Mouse (Mus musculus) midbrain, postnatal 0 days (tissue): ENCODE data around the gene Fgd1. TPM values are rescaled to one million over a fixed set of nuclear protein-coding genes. Genes with fewer than 3 reads are reported as not detected.

Source experiments
- ATAC-seq: fragments of 200-750 bp; cut with Nextera tagmentation; 2 replicates; pipeline ENCODE4 v1.8.0; 2017; ENCODE audit warnings: moderate number of reproducible peaks, mild to moderate bottlenecking, moderate TSS enrichment, moderate library complexity; ENCODE audit not compliant: low FRiP score
- DNase-seq: peaks from one replicate; pipeline ENCODE4 v3.0.0-alpha.2; 2015; ENCODE audit warnings: low spot score
- H3K27ac ChIP-seq: fragments of 300-500 bp; sonication (generic); 2 replicates; pipeline ENCODE4 v1.5.1; 2014; ENCODE audit warnings: low read depth, mild to moderate bottlenecking, low read length, mixed read lengths
- H3K27me3 ChIP-seq: fragments of 300-500 bp; sonication (generic); 2 replicates; pipeline ENCODE4 v1.6.1; 2014; ENCODE audit warnings: low read length, control low read depth, mixed read lengths; ENCODE audit not compliant: insufficient read depth
- H3K36me3 ChIP-seq: fragments of 300-500 bp; sonication (generic); 2 replicates; pipeline ENCODE4 v1.6.1; 2014; ENCODE audit warnings: low read length, control low read depth, mixed read lengths; ENCODE audit not compliant: insufficient read depth
- H3K4me1 ChIP-seq: fragments of 300-500 bp; sonication (generic); 2 replicates; pipeline ENCODE4 v1.6.1; 2014; ENCODE audit warnings: mild to moderate bottlenecking, control low read depth, antibody characterized with exemption, low read length, mixed read lengths; ENCODE audit not compliant: insufficient read depth
- H3K4me2 ChIP-seq: fragments of 300-500 bp; sonication (generic); 2 replicates; pipeline ENCODE4 v1.6.1; 2014; ENCODE audit warnings: low read depth, mild to moderate bottlenecking, low read length, mixed read lengths; ENCODE audit not compliant: poor library complexity, severe bottlenecking
- H3K4me3 ChIP-seq: fragments of 300-500 bp; sonication (generic); 2 replicates; pipeline ENCODE4 v1.5.1; 2014; ENCODE audit warnings: low read depth, mild to moderate bottlenecking, low read length, moderate library complexity
- H3K9ac ChIP-seq: fragments of 300-500 bp; sonication (generic); replicated peaks from 2 replicates; pipeline ENCODE4 v1.6.1; 2014; ENCODE audit warnings: mild to moderate bottlenecking, low read length, moderate library complexity, mixed read lengths; ENCODE audit not compliant: poor library complexity, severe bottlenecking
- H3K9me3 ChIP-seq: fragments of 300-500 bp; sonication (generic); 2 replicates; pipeline ENCODE4 v1.6.1; 2016; ENCODE audit warnings: low read length, control low read depth
- CTCF ChIP-seq: IDR thresholded peaks from 2 replicates; pipeline ENCODE4 v1.5.1; 2016; ENCODE audit warnings: antibody characterized with exemption, mild to moderate bottlenecking
- WGBS: fragments of 180-500 bp; shearing (Covaris S2); extraction: QIAGEN DNeasy Blood & Tissue Kit; methylation state at CpG from one replicate; pipeline ENCODE4 v1.1.7; 2014; 5-methylcytosine and 5-hydroxymethylcytosine counted together
- polyA plus RNA-seq: library from polyadenylated mRNA; unstranded; fragments of >200 nt; fragmentation: Nextera tagmentation; extraction: Ambion mirVana; gene quantifications from 2 replicates; pipeline ENCODE4 v1.2.1, GENCODE M21; 2015
- total RNA-seq: library from RNA; depleted of rRNA; stranded (reverse); fragments of >200 nt; gene quantifications from 2 replicates; pipeline ENCODE4 v1.2.3, GENCODE M21; 2014

The Fgd1 gene
- total and polyA plus RNA-seq, 2 experiments from 2014 or later: 14.4 to 46.1 TPM

GRCm38 (mm10) chrX:151054489-151054888, 8.5 kb downstream of the Fgd1 start:
- Histone ChIP-seq H3K4me2 (no peak overlapping the region), H3K27me3 (no peaks in the 10 kb centered on the region), H3K4me3 (no peak overlapping the region), H3K36me3 (no peaks in the 10 kb centered on the region), H3K9ac (no peak overlapping the region), H3K9me3 (no peaks in the 10 kb centered on the region), H3K4me1 (no peaks in the 10 kb centered on the region), H3K27ac (no peak overlapping the region)
- DNase-seq (no peak), ATAC-seq (no peak)
- no peak for TF ChIP-seq CTCF
- WGBS: 50% methylated on average over 5 of the region's 6 CpGs

- DNase-seq: no peak
- Histone ChIP-seq H3K4me3 (no peak overlapping the region), H3K36me3 (no peaks in the 10 kb centered on the region), H3K9ac (no peak overlapping the region), H3K9me3 (no peaks in the 10 kb centered on the region), H3K4me1 (no peaks in the 10 kb centered on the region), H3K27me3 (no peaks in the 10 kb centered on the region), H3K27ac (no peak overlapping the region), H3K4me2 (no peak overlapping the region)
- ATAC-seq: no peak
- 21% methylated on average over 1 of the region's 1 CpGs for WGBS
- TF ChIP-seq CTCF: no peak
Observed at GRCm38 (mm10) chrX:151055559-151055958, 9.6 kb downstream of the Fgd1 start.

DNA sequence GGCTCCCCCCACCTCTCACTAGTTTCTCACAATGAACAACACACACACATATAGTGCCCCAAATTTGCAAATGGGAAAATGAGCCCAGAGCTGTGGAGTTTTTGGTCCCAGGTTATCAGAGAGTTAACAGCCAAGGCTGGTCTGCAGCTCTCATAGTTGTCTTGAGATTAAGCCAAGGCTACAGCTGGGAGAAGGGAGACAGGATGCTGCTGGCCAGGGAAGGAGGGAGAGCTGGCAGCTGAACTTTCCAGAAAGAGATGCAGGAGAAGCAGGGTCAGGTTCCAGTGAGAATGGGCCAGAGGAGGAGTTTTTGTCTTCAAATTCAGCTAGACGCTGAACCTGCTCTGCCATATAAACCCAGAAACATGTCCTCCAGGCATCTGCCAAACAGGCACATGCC, 13.4 kb downstream of the Fgd1 start:
- 73% methylated on average over 1 of the region's 1 CpGs for WGBS
- Histone ChIP-seq H3K4me3 (no peak overlapping the region), H3K36me3 (no peaks in the 10 kb centered on the region), H3K27ac (no peak overlapping the region), H3K9ac (no peak overlapping the region), H3K4me1 (no peaks in the 10 kb centered on the region), H3K27me3 (no peaks in the 10 kb centered on the region), H3K4me2 (no peak overlapping the region), H3K9me3 (no peaks in the 10 kb centered on the region)
- TF ChIP-seq CTCF: no peak
- DNase-seq (no peak), ATAC-seq (no peak)

- no peak overlapping the region for H3K27ac ChIP-seq
- WGBS: 73% methylated on average over 3 of the region's 3 CpGs
- DNase-seq (no peak), ATAC-seq (no peak)
- H3K9me3 ChIP-seq: no peaks in the 10 kb centered on the region
- no peak overlapping the region for H3K4me3 ChIP-seq
- H3K4me2 ChIP-seq: no peak overlapping the region
- peaks cover 3% of the 10 kb centered on the region; the same call in 1 of the 2 replicates for H3K36me3 ChIP-seq
- no peak for TF ChIP-seq CTCF
- H3K27me3 ChIP-seq: no peaks in the 10 kb centered on the region
- no peaks in the 10 kb centered on the region for H3K4me1 ChIP-seq
- H3K9ac ChIP-seq: no peak overlapping the region
Observed at GRCm38 (mm10) chrX:151061615-151062299, 15.8 kb downstream of the Fgd1 start.

GRCm38 (mm10) chrX:151066071-151066666, 20.2 kb downstream of the Fgd1 start:
- Histone ChIP-seq H3K4me1 (no peaks in the 10 kb centered on the region), H3K9me3 (no peaks in the 10 kb centered on the region), H3K27ac (no peak overlapping the region), H3K36me3 (peaks cover 10% of the 10 kb centered on the region; the same call in 1 of the 2 replicates), H3K9ac (no peak overlapping the region), H3K4me2 (no peak overlapping the region), H3K4me3 (no peak overlapping the region), H3K27me3 (no peaks in the 10 kb centered on the region)
- WGBS: 81% methylated on average over 7 of the region's 7 CpGs
- ATAC-seq: no peak
- DNase-seq: no peak
- TF ChIP-seq CTCF: no peak

DNA sequence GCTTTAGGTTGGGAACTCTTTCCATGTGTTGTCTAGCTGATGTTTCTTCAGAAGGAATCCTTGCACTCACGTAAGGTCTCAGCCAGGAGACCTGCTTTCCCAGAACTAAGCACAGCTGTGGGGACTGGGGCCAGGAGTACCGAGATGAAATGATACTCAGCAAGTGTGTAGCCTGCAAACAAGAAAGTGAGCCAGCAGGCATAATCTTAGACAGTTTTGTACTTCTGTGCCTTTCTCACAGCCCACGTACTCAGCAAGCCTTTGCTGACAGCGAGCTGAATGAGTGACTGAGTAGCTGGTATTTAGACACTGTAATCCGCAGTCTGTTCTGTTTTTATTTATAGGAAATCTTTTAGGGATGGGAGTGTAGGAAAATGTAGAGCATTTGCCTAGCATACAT, 21.9 kb downstream of the Fgd1 start:
- no peaks in the 10 kb centered on the region for H3K4me1 ChIP-seq
- H3K4me3 ChIP-seq: no peak overlapping the region
- H3K27ac ChIP-seq: no peak overlapping the region
- TF ChIP-seq CTCF: no peak
- peaks cover 16% of the 10 kb centered on the region; the same call in 1 of the 2 replicates for H3K36me3 ChIP-seq
- no peak overlapping the region for H3K4me2 ChIP-seq
- no peak overlapping the region for H3K9ac ChIP-seq
- H3K9me3 ChIP-seq: no peaks in the 10 kb centered on the region
- WGBS: 92% methylated on average over 5 of the region's 5 CpGs
- no peak for DNase-seq
- no peak for ATAC-seq
- H3K27me3 ChIP-seq: no peaks in the 10 kb centered on the region
